Comparison of ENCODE assay signal across 22 mouse cellular contexts in genomic region chr5:21831761-21832160, GRCm38 (mm10). TPM values are rescaled to one million over a fixed set of nuclear protein-coding genes. Genes with fewer than 3 reads are reported as not detected.
"Had no signal": no experiment of that assay in that cellular context is flagged by ENCODE, and none has a peak within 500 bp of the region (broad histone marks: within the 10 kb centered on the region; RNA-seq: fewer than 3 reads in every experiment).

No protein-coding gene starts in this region.

- H3K27me3 ChIP-seq: neural tube, embryonic 13.5 days; neural tube, embryonic 15.5 days; stomach, embryonic 15.5 days had no signal

- H3K9me3 ChIP-seq: neural tube, embryonic 13.5 days; neural tube, embryonic 15.5 days; stomach, embryonic 15.5 days had no signal

- H3K27ac ChIP-seq: neural tube, embryonic 13.5 days; neural tube, embryonic 15.5 days; stomach, embryonic 15.5 days; stomach, postnatal 0 days had no signal

- H3K4me3 ChIP-seq: neural tube, embryonic 13.5 days; neural tube, embryonic 15.5 days; stomach, embryonic 15.5 days had no signal

- DNase-seq: retina, postnatal 1 day; right cerebral cortex, adult 18-20 months; right cerebral cortex, postnatal 14 days; right cerebral cortex, postnatal 25 days; right cerebral cortex, postnatal 4 days; spleen, adult 18-20 months; thymus, adult 18-20 months; thymus, adult 2 months; thymus, postnatal 14 days; thymus, postnatal 25 days; thymus, postnatal 36 days; thymus, postnatal 4 days had no signal

- H3K36me3 ChIP-seq: neural tube, embryonic 13.5 days; neural tube, embryonic 15.5 days; stomach, embryonic 15.5 days had no signal

- H3K4me1 ChIP-seq: neural tube, embryonic 13.5 days; neural tube, embryonic 15.5 days; stomach, embryonic 15.5 days had no signal

RNA-seq across cellular contexts. Expression of gene Slc26a5, which starts 33.6 kb away (rescaled TPM):
- total RNA-seq: neutrophil, adult 5-6 weeks had no signal
- polyA plus RNA-seq: neural tube, embryonic 13.5 days; small intestine, adult 2 months; spleen, adult 2 months; stomach, embryonic 14.5 days; stomach, embryonic 15.5 days; stomach, embryonic 16.5 days; stomach, postnatal 0 days; testis, adult 2 months; thymus, adult 2 months had no signal
